ENCODE assay signal across 28 mouse cellular contexts in genomic region chr6:90557829-90558693, GRCm38 (mm10). TPM values are rescaled to one million over a fixed set of nuclear protein-coding genes. Genes with fewer than 3 reads are reported as not detected.
DNase-seq lines count a peak whose midpoint lies in the region; ATAC-seq and TF ChIP-seq lines count a peak whose summit lies in the region.
"Had no signal": no experiment of that assay in that cellular context is flagged by ENCODE, and none has a peak within 500 bp of the region (broad histone marks: within the 10 kb centered on the region; RNA-seq: fewer than 3 reads in every experiment).

No protein-coding gene starts in this region.

- DNase-seq in gastrocnemius, adult 2 months, result no peak
- DNase-seq in gastrocnemius, adult 18-20 months (ENCODE audit: low spot score), result no peak
- DNase-seq in liver, result no peak
- DNase-seq in lung, postnatal 0 days (ENCODE audit: low spot score), result no peak
- no peak for DNase-seq in lung, postnatal 10 days
- DNase-seq in liver, postnatal 0 days, result no peak
- DNase-seq in cerebellum, adult 11-12 months, result no peak
- DNase-seq: adrenal gland, postnatal 14 days; B cell, adult 2 months; cerebellum, adult 18-20 months; cerebellum, adult 9-10 months; cerebellum, postnatal 25 days; forebrain, postnatal 0 days; gastrocnemius, postnatal 10 days; gastrocnemius, postnatal 36 days; heart, adult 2 months; heart, postnatal 14 days; heart, postnatal 4 days had no signal

- peak overlapping the region; percentile 82 for H3K27ac ChIP-seq in gastrocnemius, adult 2 months
- H3K27ac ChIP-seq in liver, embryonic 15.5 days (replicated peaks), result no peak overlapping the region
- no peak overlapping the region for H3K27ac ChIP-seq in lung, postnatal 0 days (ENCODE audit: low read length)
- peak overlapping the region; percentile 68 for H3K27ac ChIP-seq in liver, postnatal 0 days (ENCODE audit: low read depth)
- H3K27ac ChIP-seq: embryonic facial prominence, embryonic 12.5 days; embryonic facial prominence, embryonic 15.5 days; heart, embryonic 10.5 days; heart, embryonic 13.5 days; hindbrain, embryonic 14.5 days; hindbrain, postnatal 0 days had no signal

- H3K36me3 ChIP-seq in liver, embryonic 15.5 days (replicated peaks), result 0 out of 2 replicates have a peak, but pooled peaks cover 3% of the 10 kb centered on the region
- no peaks in the 10 kb centered on the region for H3K36me3 ChIP-seq in lung, postnatal 0 days (ENCODE audit: insufficient read depth, low read length)
- H3K36me3 ChIP-seq in liver, postnatal 0 days (replicated peaks; ENCODE audit: insufficient read depth, low read length), result peaks cover 14% of the 10 kb centered on the region
- H3K36me3 ChIP-seq: embryonic facial prominence, embryonic 12.5 days; embryonic facial prominence, embryonic 15.5 days; G1E; heart, embryonic 10.5 days; heart, embryonic 13.5 days had no signal

- no peak for TF ChIP-seq CTCF in gastrocnemius, adult 2 months (IDR thresholded peaks at IDR 0.05)
- no peak for TF ChIP-seq CTCF in lung, postnatal 0 days (IDR thresholded peaks at IDR 0.05)
- TF ChIP-seq CTCF in liver, postnatal 0 days (IDR thresholded peaks at IDR 0.05; ENCODE audit: low read depth), result no peak

- no peaks in the 10 kb centered on the region for H3K27me3 ChIP-seq in liver, embryonic 15.5 days
- H3K27me3 ChIP-seq in lung, postnatal 0 days (replicated peaks; ENCODE audit: insufficient read depth, low read length), result no peaks in the 10 kb centered on the region
- no peaks in the 10 kb centered on the region for H3K27me3 ChIP-seq in liver, postnatal 0 days (ENCODE audit: insufficient read depth, low read length)
- H3K27me3 ChIP-seq: embryonic facial prominence, embryonic 12.5 days; embryonic facial prominence, embryonic 15.5 days; Patski had no signal

- 57% methylated on average over 6 of the region's 6 CpGs for WGBS in liver, embryonic 15.5 days (ENCODE audit: insufficient replicate concordance)
- WGBS in lung, postnatal 0 days, result 60% methylated on average over 6 of the region's 6 CpGs
- WGBS in liver, postnatal 0 days (ENCODE audit: insufficient replicate concordance), result 56% methylated on average over 6 of the region's 6 CpGs

- intact Hi-C loops in gastrocnemius, adult 2 months (cut with DNase I), result no loop called here

- ATAC-seq in liver, embryonic 15.5 days (ENCODE audit: insufficient read depth), result peak; percentile 48; the same call in 1 of the 2 replicates
- peak; percentile 10; the same call in 1 of the 2 replicates for ATAC-seq in lung, postnatal 0 days
- peak; percentile 53 for ATAC-seq in liver, postnatal 0 days
- ATAC-seq: forebrain, embryonic 14.5 days; forebrain, postnatal 0 days; hindbrain, postnatal 0 days; Patski had no signal

- no peaks in the 10 kb centered on the region for H3K9me3 ChIP-seq in liver, embryonic 15.5 days (replicated peaks)
- no peaks in the 10 kb centered on the region for H3K9me3 ChIP-seq in lung, postnatal 0 days (ENCODE audit: low read length)
- H3K9me3 ChIP-seq in liver, postnatal 0 days (ENCODE audit: low read length), result no peaks in the 10 kb centered on the region
- H3K9me3 ChIP-seq: embryonic facial prominence, embryonic 12.5 days; embryonic facial prominence, embryonic 15.5 days; G1E; heart, embryonic 10.5 days; heart, embryonic 13.5 days had no signal

- H3K9ac ChIP-seq in liver, embryonic 15.5 days, result no peak overlapping the region
- no peak overlapping the region for H3K9ac ChIP-seq in lung, postnatal 0 days (replicated peaks; ENCODE audit: low read depth)
- 0 out of 2 replicates have a peak overlapping the region, but pooled peaks have one; percentile 16 for H3K9ac ChIP-seq in liver, postnatal 0 days (replicated peaks)
- H3K9ac ChIP-seq: embryonic facial prominence, embryonic 12.5 days; embryonic facial prominence, embryonic 15.5 days; forebrain, postnatal 0 days; heart, embryonic 13.5 days; hindbrain, embryonic 14.5 days had no signal

- peaks cover 3% of the 10 kb centered on the region; the same call in 1 of the 2 replicates for H3K4me1 ChIP-seq in liver, embryonic 15.5 days (replicated peaks)
- peaks cover 7% of the 10 kb centered on the region; the same call in 1 of the 2 replicates for H3K4me1 ChIP-seq in lung, postnatal 0 days (ENCODE audit: insufficient read depth, low read depth, low read length)
- peaks cover 9% of the 10 kb centered on the region for H3K4me1 ChIP-seq in liver, postnatal 0 days (ENCODE audit: insufficient read depth)
- H3K4me1 ChIP-seq: embryonic facial prominence, embryonic 15.5 days had no signal

- H3K4me2 ChIP-seq in liver, embryonic 15.5 days, result no peak overlapping the region
- H3K4me2 ChIP-seq in lung, postnatal 0 days (replicated peaks; ENCODE audit: low read depth, low read length), result no peak overlapping the region
- H3K4me2 ChIP-seq in liver, postnatal 0 days (ENCODE audit: low read depth, low read length), result no peak overlapping the region
- H3K4me2 ChIP-seq: embryonic facial prominence, embryonic 12.5 days; embryonic facial prominence, embryonic 15.5 days; heart, embryonic 13.5 days; hindbrain, embryonic 14.5 days had no signal

- H3K4me3 ChIP-seq in gastrocnemius, adult 2 months, result no peak overlapping the region
- no peak overlapping the region for H3K4me3 ChIP-seq in liver, embryonic 15.5 days (replicated peaks)
- H3K4me3 ChIP-seq in lung, postnatal 0 days (ENCODE audit: low read depth, low read length), result no peak overlapping the region
- H3K4me3 ChIP-seq in liver, postnatal 0 days (ENCODE audit: low read depth, low read length), result no peak overlapping the region
- H3K4me3 ChIP-seq: embryonic facial prominence, embryonic 12.5 days; embryonic facial prominence, embryonic 15.5 days; heart, adult 2 months; heart, embryonic 10.5 days; heart, embryonic 13.5 days had no signal

- TF ChIP-seq EP300 in lung, postnatal 0 days (IDR thresholded peaks at IDR 0.05), result peak; percentile 56
- TF ChIP-seq EP300 in liver, postnatal 0 days (IDR thresholded peaks at IDR 0.05; ENCODE audit: low read depth), result no peak

RNA-seq across cellular contexts. Expression of gene Slc41a3, which starts 46.5 kb away (rescaled TPM):
- 100 to 1,000 TPM in 1 of 2 experiments, 10 to 100 TPM in 1; 75.0 to 118 TPM for total RNA-seq in gastrocnemius, adult 2 months (2021)
- total RNA-seq in gastrocnemius, adult 18-20 months (2021), result 10 to 100 TPM; 83.4 to 93.7 TPM
- polyA plus RNA-seq in liver, embryonic 15.5 days (2015; fragmentation: Nextera tagmentation; extraction: Ambion mirVana), result 41.3 and 46.3 TPM in 2 replicates
- 9.7 and 10.8 TPM in 2 replicates for polyA plus RNA-seq in lung, postnatal 0 days (2015; fragmentation: Nextera tagmentation; extraction: Ambion mirVana)
- polyA plus RNA-seq in liver, postnatal 0 days (2015; fragmentation: Nextera tagmentation; extraction: Ambion mirVana), result 23.2 and 23.4 TPM in 2 replicates

Comparison
In these comparisons a context has a peak if more than half of its experiments do, and no peak if none do; other contexts are left out.
1. H3K27ac ChIP-seq: peak in gastrocnemius, adult 2 months (single experiment) and liver, postnatal 0 days (single experiment); none in liver, embryonic 15.5 days (single experiment) and lung, postnatal 0 days (single experiment).
2. Peak in every context shown above with its lines, with median percentiles within 50 percentile points of each other: ATAC-seq.